Mouse (Mus musculus) liver, embryonic 16.5 days (tissue): ENCODE data around the gene Matn3. TPM values are rescaled to one million over a fixed set of nuclear protein-coding genes. Genes with fewer than 3 reads are reported as not detected.

Source experiments
- ATAC-seq: fragments of 200-750 bp; cut with Nextera tagmentation; 2 replicates; pipeline ENCODE4 v1.8.0; 2017; ENCODE audit warnings: low read depth, mild to moderate bottlenecking, moderate number of reproducible peaks, moderate library complexity
- H3K27ac ChIP-seq: fragments of 300-500 bp; sonication (generic); 2 replicates; pipeline ENCODE4 v1.5.1; 2014; ENCODE audit warnings: mild to moderate bottlenecking, low read length
- H3K27me3 ChIP-seq: fragments of 300-500 bp; sonication (generic); 2 replicates; pipeline ENCODE4 v1.6.1; 2014; ENCODE audit warnings: low read depth, low read length, mixed read lengths; ENCODE audit not compliant: control insufficient read depth, insufficient read depth
- H3K36me3 ChIP-seq: fragments of 300-500 bp; sonication (generic); 2 replicates; pipeline ENCODE4 v1.6.1; 2014; ENCODE audit warnings: mild to moderate bottlenecking; ENCODE audit not compliant: control insufficient read depth, insufficient read depth
- H3K4me1 ChIP-seq: fragments of 300-500 bp; sonication (generic); 2 replicates; pipeline ENCODE4 v1.6.1; 2014; ENCODE audit warnings: low read depth, low read length, mixed read lengths; ENCODE audit not compliant: control insufficient read depth
- H3K4me2 ChIP-seq: fragments of 300-500 bp; sonication (generic); 2 replicates; pipeline ENCODE4 v1.6.1; 2014; ENCODE audit warnings: low read depth, low read length, mixed read lengths
- H3K4me3 ChIP-seq: fragments of 300-500 bp; sonication (generic); 2 replicates; pipeline ENCODE4 v1.5.1; 2014; ENCODE audit warnings: low read depth, mild to moderate bottlenecking, low read length
- H3K9ac ChIP-seq: fragments of 300-500 bp; sonication (generic); 2 replicates; pipeline ENCODE4 v1.6.1; 2014; ENCODE audit warnings: low read depth, low read length
- H3K9me3 ChIP-seq: fragments of 300-500 bp; sonication (generic); replicated peaks from 2 replicates; pipeline ENCODE4 v1.6.1; 2016; ENCODE audit warnings: low read length; ENCODE audit not compliant: control insufficient read depth
- WGBS: fragments of 180-500 bp; shearing (Covaris S2); extraction: QIAGEN DNeasy Blood & Tissue Kit; methylation state at CpG from one replicate; pipeline ENCODE4 v1.1.7; 2014; ENCODE audit not compliant: insufficient replicate concordance; 5-methylcytosine and 5-hydroxymethylcytosine counted together
- polyA plus RNA-seq: library from polyadenylated mRNA; unstranded; fragments of >200 nt; fragmentation: Nextera tagmentation; extraction: Ambion mirVana; gene quantifications from 2 replicates; pipeline ENCODE4 v1.2.1, GENCODE M21; 2015

The Matn3 gene
- 0.09 and 0.12 TPM in 2 replicates for polyA plus RNA-seq

GRCm38 (mm10) chr12:8947714-8948464, at the start of gene Matn3:
Matn3 (plus strand) TSS chr12:8947929.
- H3K4me3 ChIP-seq, result peak within 1 kb of the TSS; percentile 48
- WGBS, result 4% methylated on average over 42 of the region's 42 CpGs
- peaks cover 7% of the 10 kb centered on the region for H3K4me1 ChIP-seq
- ATAC-seq, result peak; percentile 43; the same call in 1 of the 2 replicates
- no peaks in the 10 kb centered on the region for H3K9me3 ChIP-seq
- peak within 1 kb of the TSS; percentile 69 for H3K4me2 ChIP-seq
- H3K27ac ChIP-seq, result no peak within 1 kb of the TSS
- no peak within 1 kb of the TSS for H3K9ac ChIP-seq
- H3K27me3 ChIP-seq, result peaks cover 17% of the 10 kb centered on the region
- no peaks in the 10 kb centered on the region for H3K36me3 ChIP-seq

- Histone ChIP-seq H3K9ac (no peak overlapping the region), H3K9me3 (no peaks in the 10 kb centered on the region), H3K36me3 (no peaks in the 10 kb centered on the region), H3K4me1 (peaks cover 3% of the 10 kb centered on the region; the same call in 1 of the 2 replicates), H3K27ac (no peak overlapping the region), H3K27me3 (no peaks in the 10 kb centered on the region), H3K4me3 (no peak overlapping the region), H3K4me2 (no peak overlapping the region)
- WGBS, result 63% methylated on average over 19 of the region's 19 CpGs
- ATAC-seq, result no peak
Measured at GRCm38 (mm10) chr12:8898879-8899785, 48.6 kb upstream of the Matn3 start.

GRCm38 (mm10) chr12:8900107-8900698, 47.5 kb upstream of the Matn3 start:
- Histone ChIP-seq H3K4me3 (no peak overlapping the region), H3K27me3 (no peaks in the 10 kb centered on the region), H3K36me3 (no peaks in the 10 kb centered on the region), H3K4me2 (no peak overlapping the region), H3K9ac (no peak overlapping the region), H3K9me3 (no peaks in the 10 kb centered on the region), H3K4me1 (peaks cover 3% of the 10 kb centered on the region; the same call in 1 of the 2 replicates), H3K27ac (no peak overlapping the region)
- ATAC-seq, result no peak
- 39% methylated on average over 4 of the region's 4 CpGs for WGBS

- WGBS, result 32% methylated on average over 5 of the region's 5 CpGs
- H3K27ac ChIP-seq, result no peak overlapping the region
- ATAC-seq, result no peak; the same call in 1 of the 2 replicates
Measured at GRCm38 (mm10) chr12:8900919-8901663, 46.6 kb upstream of the Matn3 start.

GRCm38 (mm10) chr12:8901934-8902333, 45.8 kb upstream of the Matn3 start:
- H3K9ac ChIP-seq, result no peak overlapping the region
- 43% methylated on average over 2 of the region's 2 CpGs for WGBS
- H3K4me3 ChIP-seq, result no peak overlapping the region
- H3K4me1 ChIP-seq, result peaks cover 3% of the 10 kb centered on the region; the same call in 1 of the 2 replicates
- no peak for ATAC-seq
- no peaks in the 10 kb centered on the region for H3K36me3 ChIP-seq
- no peaks in the 10 kb centered on the region for H3K9me3 ChIP-seq
- H3K4me2 ChIP-seq, result no peak overlapping the region
- H3K27ac ChIP-seq, result no peak overlapping the region
- no peaks in the 10 kb centered on the region for H3K27me3 ChIP-seq

More at GRCm38 (mm10) chr12:8900919-8901663, 46.6 kb upstream of the Matn3 start:
- no peak overlapping the region for H3K4me2 ChIP-seq
- H3K27me3 ChIP-seq, result no peaks in the 10 kb centered on the region
- no peak overlapping the region for H3K4me3 ChIP-seq
- H3K4me1 ChIP-seq, result peaks cover 3% of the 10 kb centered on the region; the same call in 1 of the 2 replicates
- H3K9ac ChIP-seq, result no peak overlapping the region
- no peaks in the 10 kb centered on the region for H3K36me3 ChIP-seq
- no peaks in the 10 kb centered on the region for H3K9me3 ChIP-seq

GRCm38 (mm10) chr12:8902479-8902878, 45.2 kb upstream of the Matn3 start:
- Histone ChIP-seq H3K9me3 (no peaks in the 10 kb centered on the region), H3K27me3 (no peaks in the 10 kb centered on the region), H3K4me1 (peaks cover 3% of the 10 kb centered on the region; the same call in 1 of the 2 replicates), H3K36me3 (no peaks in the 10 kb centered on the region), H3K4me2 (no peak overlapping the region), H3K4me3 (no peak overlapping the region), H3K27ac (no peak overlapping the region), H3K9ac (no peak overlapping the region)
- WGBS, result 29% methylated on average over 3 of the region's 3 CpGs
- ATAC-seq, result peak; percentile 50; the same call in 1 of the 2 replicates

- Histone ChIP-seq H3K4me1 (no peaks in the 10 kb centered on the region), H3K27me3 (no peaks in the 10 kb centered on the region), H3K9me3 (no peaks in the 10 kb centered on the region), H3K4me2 (no peak overlapping the region), H3K9ac (no peak overlapping the region), H3K4me3 (no peak overlapping the region), H3K36me3 (no peaks in the 10 kb centered on the region), H3K27ac (no peak overlapping the region)
- 34% methylated on average over 16 of the region's 16 CpGs for WGBS
- peak; percentile 39; the same call in 1 of the 2 replicates for ATAC-seq
Measured at GRCm38 (mm10) chr12:8912860-8913685, 34.7 kb upstream of the Matn3 start.
